Mouse (Mus musculus): ENCODE measurements around the gene Rftn1. TPM values are rescaled to one million over a fixed set of nuclear protein-coding genes. Genes with fewer than 3 reads are reported as not detected.

Rftn1 gene
- polyA plus RNA-seq, 1 experiment, result 102 TPM

DNA sequence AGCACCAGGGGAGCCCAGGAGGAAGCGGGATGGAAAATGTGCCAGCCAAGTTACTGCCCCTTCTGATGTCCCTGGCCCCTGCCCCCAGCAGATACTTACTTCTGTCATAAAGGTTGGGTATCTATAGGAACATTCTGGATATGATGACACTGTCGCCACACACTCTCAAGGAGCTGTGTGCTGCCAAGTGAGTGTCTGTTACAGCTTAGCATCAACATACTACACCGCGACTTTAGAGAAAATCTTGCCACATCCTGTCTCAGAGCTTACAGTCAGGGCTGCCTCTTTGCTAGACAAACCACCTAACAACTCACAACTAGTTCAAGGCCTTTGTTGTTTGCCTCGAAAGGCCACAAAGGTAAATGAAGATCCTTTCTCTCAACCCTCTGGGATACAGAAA, 96.4 kb downstream of the Rftn1 start:
- H3K27ac ChIP-seq (ENCODE audit: control insufficient read depth, insufficient read depth, low read length), result peak overlapping the region; percentile 94
- TF ChIP-seq POLR2A (IDR thresholded peaks at IDR 0.05; ENCODE audit: control insufficient read depth, extremely low read depth, insufficient read depth, low read length, poor library complexity), result no peak
- no peak for TF ChIP-seq CTCF (IDR thresholded peaks at IDR 0.05; ENCODE audit: borderline replicate concordance, control insufficient read depth, extremely low read depth, insufficient read depth, low read length, poor library complexity)
- DNase-seq, result peak; percentile 48
- peaks cover 35% of the 10 kb centered on the region for H3K4me1 ChIP-seq (replicated peaks; ENCODE audit: control insufficient read depth, insufficient read depth, low read length)
- no peaks in the 10 kb centered on the region for H3K27me3 ChIP-seq (ENCODE audit: control insufficient read depth, insufficient read depth, low read length)
- no peaks in the 10 kb centered on the region for H3K36me3 ChIP-seq (ENCODE audit: control insufficient read depth, insufficient read depth, low read length)
- 17% methylated on average over 5 of the region's 5 CpGs for WGBS
- peak overlapping the region; percentile 24; the same call in 1 of the 2 replicates for H3K4me3 ChIP-seq (ENCODE audit: control insufficient read depth, insufficient read depth, low read length)

DNA sequence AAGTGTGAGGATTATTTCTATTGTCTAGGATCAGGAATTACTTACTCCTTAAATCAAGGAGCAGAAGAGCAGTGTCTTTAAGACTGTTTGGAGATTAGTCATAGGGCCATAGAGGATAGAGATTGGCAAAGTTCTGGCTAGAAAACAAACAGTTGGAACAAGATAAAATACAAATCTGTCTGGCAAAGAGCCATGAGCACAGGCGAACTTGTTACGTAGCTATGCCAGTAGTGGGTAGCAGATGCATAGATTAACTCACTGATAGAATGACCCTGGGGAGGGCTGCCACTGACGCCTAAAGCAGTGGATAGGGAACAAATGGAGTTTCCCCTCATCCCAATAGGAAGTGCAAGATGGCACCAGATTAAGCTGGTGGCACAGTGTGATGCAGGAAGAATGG, 97.1 kb downstream of the Rftn1 start:
- WGBS, result 67% methylated on average over 3 of the region's 3 CpGs
- Histone ChIP-seq H3K4me3 (ENCODE audit: control insufficient read depth, insufficient read depth, low read length) (no peak overlapping the region), H3K27ac (ENCODE audit: control insufficient read depth, insufficient read depth, low read length) (no peak overlapping the region), H3K4me1 (replicated peaks; ENCODE audit: control insufficient read depth, insufficient read depth, low read length) (peaks cover 35% of the 10 kb centered on the region), H3K36me3 (ENCODE audit: control insufficient read depth, insufficient read depth, low read length) (no peaks in the 10 kb centered on the region), H3K27me3 (ENCODE audit: control insufficient read depth, insufficient read depth, low read length) (no peaks in the 10 kb centered on the region)
- TF ChIP-seq CTCF (IDR thresholded peaks at IDR 0.05; ENCODE audit: borderline replicate concordance, control insufficient read depth, extremely low read depth, insufficient read depth, low read length, poor library complexity) (no peak), POLR2A (IDR thresholded peaks at IDR 0.05; ENCODE audit: control insufficient read depth, extremely low read depth, insufficient read depth, low read length, poor library complexity) (no peak)
- DNase-seq, result no peak

DNA sequence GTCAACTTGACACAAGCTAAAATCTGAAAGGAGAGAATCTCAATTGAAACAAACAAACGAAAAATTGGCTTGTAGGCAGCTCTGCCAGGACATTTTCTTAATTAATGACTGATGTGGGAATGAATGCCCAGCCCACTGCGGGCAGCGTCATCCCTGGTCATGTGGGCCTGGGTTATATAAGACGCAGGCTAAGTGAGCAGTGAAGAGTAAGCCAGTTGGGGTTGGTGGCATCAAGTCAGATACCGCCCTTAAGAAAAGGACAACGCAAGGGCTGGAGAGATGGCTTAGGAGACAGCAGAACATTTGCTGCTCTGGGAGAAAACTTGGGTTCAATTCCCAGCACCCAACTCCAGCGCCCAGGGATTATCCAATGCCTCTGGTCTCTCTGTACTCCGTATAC, 97.6 kb downstream of the Rftn1 start:
- Histone ChIP-seq H3K27me3 (ENCODE audit: control insufficient read depth, insufficient read depth, low read length) (no peaks in the 10 kb centered on the region), H3K4me3 (ENCODE audit: control insufficient read depth, insufficient read depth, low read length) (no peak overlapping the region), H3K4me1 (replicated peaks; ENCODE audit: control insufficient read depth, insufficient read depth, low read length) (peaks cover 36% of the 10 kb centered on the region), H3K36me3 (ENCODE audit: control insufficient read depth, insufficient read depth, low read length) (no peaks in the 10 kb centered on the region), H3K27ac (ENCODE audit: control insufficient read depth, insufficient read depth, low read length) (no peak overlapping the region)
- WGBS, result 98% methylated on average over 8 of the region's 8 CpGs
- TF ChIP-seq POLR2A (IDR thresholded peaks at IDR 0.05; ENCODE audit: control insufficient read depth, extremely low read depth, insufficient read depth, low read length, poor library complexity), result no peak
- TF ChIP-seq CTCF (IDR thresholded peaks at IDR 0.05; ENCODE audit: borderline replicate concordance, control insufficient read depth, extremely low read depth, insufficient read depth, low read length, poor library complexity), result no peak
- DNase-seq, result no peak

GRCm38 (mm10) chr17:50091829-50092228, 98.6 kb downstream of the Rftn1 start:
- DNase-seq, result no peak
- no peaks in the 10 kb centered on the region for H3K36me3 ChIP-seq (ENCODE audit: control insufficient read depth, insufficient read depth, low read length)
- no peak for TF ChIP-seq CTCF (IDR thresholded peaks at IDR 0.05; ENCODE audit: borderline replicate concordance, control insufficient read depth, extremely low read depth, insufficient read depth, low read length, poor library complexity)
- TF ChIP-seq POLR2A (IDR thresholded peaks at IDR 0.05; ENCODE audit: control insufficient read depth, extremely low read depth, insufficient read depth, low read length, poor library complexity), result no peak
- peaks cover 37% of the 10 kb centered on the region for H3K4me1 ChIP-seq (replicated peaks; ENCODE audit: control insufficient read depth, insufficient read depth, low read length)
- H3K27ac ChIP-seq (ENCODE audit: control insufficient read depth, insufficient read depth, low read length), result no peak overlapping the region
- no peak overlapping the region for H3K4me3 ChIP-seq (ENCODE audit: control insufficient read depth, insufficient read depth, low read length)
- no peaks in the 10 kb centered on the region for H3K27me3 ChIP-seq (ENCODE audit: control insufficient read depth, insufficient read depth, low read length)
- WGBS, result 94% methylated on average over 6 of the region's 6 CpGs

GRCm38 (mm10) chr17:50089725-50090124, 100.7 kb downstream of the Rftn1 start:
- 90% methylated on average over 8 of the region's 8 CpGs for WGBS
- H3K4me3 ChIP-seq (ENCODE audit: control insufficient read depth, insufficient read depth, low read length), result no peak overlapping the region

DNA sequence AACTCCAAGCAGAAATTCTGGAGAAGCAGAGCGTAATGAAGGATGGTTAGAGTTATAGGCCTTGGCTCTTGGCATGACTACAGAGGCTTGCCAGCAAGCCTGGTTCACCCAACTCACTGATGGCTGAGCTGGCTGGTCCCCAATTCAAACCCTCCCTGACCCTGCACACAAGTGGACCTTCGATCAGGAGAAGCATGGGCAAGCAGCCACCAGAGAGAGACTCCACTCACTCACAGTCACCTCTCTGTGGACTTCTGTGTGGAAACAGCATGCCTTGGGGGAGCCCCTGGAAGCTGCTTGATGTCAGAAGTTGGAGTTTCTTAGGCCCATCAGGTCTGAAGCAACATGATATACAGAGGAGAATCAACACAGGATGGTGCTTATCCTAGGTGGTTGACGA, 102.4 kb downstream of the Rftn1 start:
- Histone ChIP-seq H3K36me3 (ENCODE audit: control insufficient read depth, insufficient read depth, low read length) (0 out of 2 replicates have a peak, but pooled peaks cover 4% of the 10 kb centered on the region), H3K27me3 (ENCODE audit: control insufficient read depth, insufficient read depth, low read length) (no peaks in the 10 kb centered on the region), H3K4me3 (ENCODE audit: control insufficient read depth, insufficient read depth, low read length) (no peak overlapping the region), H3K4me1 (replicated peaks; ENCODE audit: control insufficient read depth, insufficient read depth, low read length) (peaks cover 42% of the 10 kb centered on the region), H3K27ac (ENCODE audit: control insufficient read depth, insufficient read depth, low read length) (no peak overlapping the region)
- TF ChIP-seq CTCF (IDR thresholded peaks at IDR 0.05; ENCODE audit: borderline replicate concordance, control insufficient read depth, extremely low read depth, insufficient read depth, low read length, poor library complexity) (no peak), POLR2A (IDR thresholded peaks at IDR 0.05; ENCODE audit: control insufficient read depth, extremely low read depth, insufficient read depth, low read length, poor library complexity) (no peak)
- 99% methylated on average over 3 of the region's 3 CpGs for WGBS
- DNase-seq, result no peak

More at GRCm38 (mm10) chr17:50089725-50090124, 100.7 kb downstream of the Rftn1 start:
- Histone ChIP-seq H3K27ac (ENCODE audit: control insufficient read depth, insufficient read depth, low read length) (no peak overlapping the region), H3K4me1 (replicated peaks; ENCODE audit: control insufficient read depth, insufficient read depth, low read length) (peaks cover 45% of the 10 kb centered on the region), H3K36me3 (ENCODE audit: control insufficient read depth, insufficient read depth, low read length) (0 out of 2 replicates have a peak, but pooled peaks cover 4% of the 10 kb centered on the region), H3K27me3 (ENCODE audit: control insufficient read depth, insufficient read depth, low read length) (no peaks in the 10 kb centered on the region)
- TF ChIP-seq POLR2A (IDR thresholded peaks at IDR 0.05; ENCODE audit: control insufficient read depth, extremely low read depth, insufficient read depth, low read length, poor library complexity) (no peak), CTCF (IDR thresholded peaks at IDR 0.05; ENCODE audit: borderline replicate concordance, control insufficient read depth, extremely low read depth, insufficient read depth, low read length, poor library complexity) (no peak)
- no peak for DNase-seq

- Histone ChIP-seq H3K4me3 (ENCODE audit: control insufficient read depth, insufficient read depth, low read length) (no peak overlapping the region), H3K36me3 (ENCODE audit: control insufficient read depth, insufficient read depth, low read length) (peaks cover 4% of the 10 kb centered on the region; the same call in 1 of the 2 replicates), H3K27me3 (ENCODE audit: control insufficient read depth, insufficient read depth, low read length) (no peaks in the 10 kb centered on the region), H3K4me1 (replicated peaks; ENCODE audit: control insufficient read depth, insufficient read depth, low read length) (peaks cover 49% of the 10 kb centered on the region), H3K27ac (ENCODE audit: control insufficient read depth, insufficient read depth, low read length) (no peak overlapping the region)
- DNase-seq, result peak; percentile 61
- no peak for TF ChIP-seq CTCF (IDR thresholded peaks at IDR 0.05; ENCODE audit: borderline replicate concordance, control insufficient read depth, extremely low read depth, insufficient read depth, low read length, poor library complexity)
- no peak for TF ChIP-seq POLR2A (IDR thresholded peaks at IDR 0.05; ENCODE audit: control insufficient read depth, extremely low read depth, insufficient read depth, low read length, poor library complexity)
- 31% methylated on average over 4 of the region's 4 CpGs for WGBS
Observed at GRCm38 (mm10) chr17:50086887-50087286, 103.6 kb downstream of the Rftn1 start.

All from thymus, adult 2 months (tissue).